ENCODE assay signal across 35 mouse cellular contexts in genomic region chr4:58365321-58365720, GRCm38 (mm10).
"Had no signal": no experiment of that assay in that cellular context is flagged by ENCODE, and none has a peak within 500 bp of the region (broad histone marks: within the 10 kb centered on the region; RNA-seq: fewer than 3 reads in every experiment).

No protein-coding gene starts in this region.

- H3K4me1 ChIP-seq: heart, embryonic 10.5 days; heart, embryonic 12.5 days; heart, embryonic 13.5 days; heart, embryonic 15.5 days; hindbrain, embryonic 10.5 days; hindbrain, embryonic 12.5 days; hindbrain, embryonic 13.5 days; hindbrain, embryonic 15.5 days; intestine, embryonic 15.5 days; kidney, embryonic 15.5 days had no signal

- H3K4me2 ChIP-seq: heart, embryonic 11.5 days; heart, embryonic 12.5 days; heart, embryonic 13.5 days; heart, embryonic 15.5 days; hindbrain, embryonic 12.5 days; hindbrain, embryonic 13.5 days; hindbrain, embryonic 14.5 days; hindbrain, embryonic 15.5 days; intestine, embryonic 15.5 days; kidney, embryonic 15.5 days had no signal

- H3K9me3 ChIP-seq: heart, embryonic 10.5 days; heart, embryonic 12.5 days; heart, embryonic 13.5 days; heart, embryonic 15.5 days; hindbrain, embryonic 10.5 days; hindbrain, embryonic 12.5 days; hindbrain, embryonic 13.5 days; hindbrain, embryonic 15.5 days; intestine, embryonic 15.5 days; kidney, embryonic 15.5 days had no signal

- H3K36me3 ChIP-seq: heart, embryonic 10.5 days; heart, embryonic 12.5 days; heart, embryonic 13.5 days; heart, embryonic 15.5 days; hindbrain, embryonic 10.5 days; hindbrain, embryonic 12.5 days; hindbrain, embryonic 13.5 days; hindbrain, embryonic 15.5 days; intestine, embryonic 15.5 days; kidney, embryonic 15.5 days had no signal

- H3K9ac ChIP-seq: heart, embryonic 12.5 days; heart, embryonic 13.5 days; heart, embryonic 15.5 days; hindbrain, embryonic 12.5 days; hindbrain, embryonic 13.5 days; hindbrain, embryonic 14.5 days; hindbrain, embryonic 15.5 days; intestine, embryonic 15.5 days; kidney, embryonic 15.5 days had no signal

- H3K27me3 ChIP-seq: heart, embryonic 12.5 days; heart, embryonic 13.5 days; heart, embryonic 15.5 days; hindbrain, embryonic 12.5 days; hindbrain, embryonic 13.5 days; hindbrain, embryonic 15.5 days; intestine, embryonic 15.5 days; kidney, embryonic 15.5 days had no signal

- DNase-seq: heart, postnatal 10 days; heart, postnatal 14 days; heart, postnatal 36 days; heart, postnatal 4 days; kidney, adult 11 months; kidney, adult 18-20 months; kidney, adult 2 months; kidney, adult 8-10 months; kidney, adult 9 months; kidney, postnatal 10 days; kidney, postnatal 14 days; kidney, postnatal 25 days; kidney, postnatal 36 days; kidney, postnatal 4 days; layer of hippocampus, adult 9-11 months; layer of hippocampus, postnatal 36 days had no signal

- ATAC-seq: hindbrain, embryonic 16.5 days; hindbrain, postnatal 0 days; inflammation-experienced regulatory T-cells, adult 6 months; intestine, embryonic 15.5 days; intestine, embryonic 16.5 days; intestine, postnatal 0 days had no signal

- H3K27ac ChIP-seq: heart, embryonic 10.5 days; heart, embryonic 13.5 days; heart, embryonic 15.5 days; hindbrain, embryonic 10.5 days; hindbrain, embryonic 12.5 days; hindbrain, embryonic 13.5 days; hindbrain, embryonic 14.5 days; hindbrain, embryonic 15.5 days; hindbrain, postnatal 0 days; intestine, embryonic 15.5 days; kidney, embryonic 15.5 days; kidney, postnatal 0 days; layer of hippocampus, adult 2 months had no signal

- H3K4me3 ChIP-seq: heart, embryonic 10.5 days; heart, embryonic 12.5 days; heart, embryonic 13.5 days; heart, embryonic 15.5 days; hindbrain, embryonic 10.5 days; hindbrain, embryonic 12.5 days; hindbrain, embryonic 13.5 days; hindbrain, embryonic 15.5 days; intestine, embryonic 15.5 days; kidney, embryonic 15.5 days; layer of hippocampus, adult 2 months had no signal
